Mouse (Mus musculus) cerebellum, adult 2 months (tissue): ENCODE data around the gene Sowahc. TPM values are rescaled to one million over a fixed set of nuclear protein-coding genes. Genes with fewer than 3 reads are reported as not detected.

Experiments used
- DNase-seq, 2 experiments: peaks; one replicate each; pipeline ENCODE4 v3.0.0; 2021
- H3K27ac ChIP-seq: fragments of 200-500 bp; 2 replicates; pipeline ENCODE4 v1.5.1; 2012; ENCODE audit warnings: low read length, control low read depth, inconsistent platforms; ENCODE audit not compliant: insufficient read depth
- H3K27me3 ChIP-seq: fragments of 200-500 bp; 2 replicates; pipeline ENCODE4 v1.6.1; 2012; ENCODE audit warnings: inconsistent platforms, mild to moderate bottlenecking, low read length, moderate library complexity; ENCODE audit not compliant: control insufficient read depth, insufficient read depth
- H3K4me1 ChIP-seq: fragments of 200-500 bp; 2 replicates; pipeline ENCODE4 v1.6.1; 2011; ENCODE audit warnings: low read length; ENCODE audit not compliant: control insufficient read depth, insufficient read depth
- H3K4me3 ChIP-seq: fragments of 200-500 bp; replicated peaks from 2 replicates; pipeline ENCODE3; 2011; ENCODE audit warnings: mild to moderate bottlenecking, low read depth, low read length, control low read depth; ENCODE audit not compliant: insufficient read depth
- CTCF ChIP-seq: fragments of 200-500 bp; IDR thresholded peaks from 2 replicates; pipeline ENCODE4 v1.5.1; 2011; ENCODE audit warnings: low read depth, mild to moderate bottlenecking, control low read depth, low read length, moderate library complexity, borderline replicate concordance; ENCODE audit not compliant: insufficient read depth
- POLR2A ChIP-seq: fragments of 200-500 bp; IDR thresholded peaks from 2 replicates; pipeline ENCODE4 v1.6.1; 2011; ENCODE audit warnings: low read length, control low read depth, borderline replicate concordance; ENCODE audit not compliant: insufficient read depth
- WGBS: fragments of 180-500 bp; shearing (Covaris S2); methylation state at CpG from one replicate; pipeline ENCODE4 v1.1.7; 2018; 5-methylcytosine and 5-hydroxymethylcytosine counted together
- polyA plus RNA-seq: library from polyadenylated mRNA; depleted of rRNA; stranded (reverse); fragments of >200 nt; gene quantifications from 2 replicates; pipeline ENCODE4 v1.2.3, GENCODE M21; 2012; rRNA removed

Sowahc gene
- polyA plus RNA-seq = 5.8 and 6.0 TPM in 2 replicates

GRCm38 (mm10) chr10:59221473-59222270 is at the start of gene Sowahc, which contains the start of gene Sept10:
TSS of gene Sowahc (plus strand) at chr10:59221953.
TSS of gene Sept10 (minus strand) at chr10:59221847.
- WGBS = under 1% methylated on average over 84 of the region's 84 CpGs
- 0 out of 2 replicates have a peak, but pooled peaks cover 3% of the 10 kb centered on the region for H3K4me1 ChIP-seq
- H3K27ac ChIP-seq = peak within 1 kb of the TSS; percentile 58; the same call in 1 of the 2 replicates
- peak within 1 kb of the TSS; percentile 76 for H3K4me3 ChIP-seq
- TF ChIP-seq POLR2A (peak; percentile 81; the same call in 1 of the 2 replicates), CTCF (no peak)
- DNase-seq = peak; percentile 97 to 98
- H3K27me3 ChIP-seq = no peaks in the 10 kb centered on the region

GRCm38 (mm10) chr10:59172539-59172938 is 49.2 kb upstream of the Sowahc start:
- H3K27me3 ChIP-seq = no peaks in the 10 kb centered on the region
- no peak overlapping the region for H3K27ac ChIP-seq
- no peak overlapping the region for H3K4me3 ChIP-seq
- WGBS = 97% methylated on average over 1 of the region's 1 CpGs
- no peaks in the 10 kb centered on the region for H3K4me1 ChIP-seq
- no peak for TF ChIP-seq POLR2A
- TF ChIP-seq CTCF = no peak
- DNase-seq = no peak

GRCm38 (mm10) chr10:59179620-59180019 is 42.1 kb upstream of the Sowahc start:
- Histone ChIP-seq H3K4me1 (no peaks in the 10 kb centered on the region), H3K27ac (no peak overlapping the region), H3K27me3 (no peaks in the 10 kb centered on the region), H3K4me3 (no peak overlapping the region)
- DNase-seq = no peak
- 37% methylated on average over 3 of the region's 3 CpGs for WGBS
- TF ChIP-seq CTCF = no peak
- TF ChIP-seq POLR2A = no peak

GRCm38 (mm10) chr10:59182306-59182705 is 39.4 kb upstream of the Sowahc start:
- no peak overlapping the region for H3K4me3 ChIP-seq
- TF ChIP-seq POLR2A = no peak
- no peak for TF ChIP-seq CTCF
- no peak overlapping the region for H3K27ac ChIP-seq
- no peaks in the 10 kb centered on the region for H3K4me1 ChIP-seq
- H3K27me3 ChIP-seq = no peaks in the 10 kb centered on the region
- WGBS = 45% methylated on average over 3 of the region's 3 CpGs
- DNase-seq = no peak

GRCm38 (mm10) chr10:59194891-59195290 is 26.9 kb upstream of the Sowahc start:
- Histone ChIP-seq H3K4me1 (peaks cover 3% of the 10 kb centered on the region; the same call in 1 of the 2 replicates), H3K27ac (no peak overlapping the region), H3K4me3 (no peak overlapping the region), H3K27me3 (no peaks in the 10 kb centered on the region)
- no peak for DNase-seq
- WGBS = 21% methylated on average over 5 of the region's 5 CpGs
- TF ChIP-seq POLR2A = no peak
- no peak for TF ChIP-seq CTCF

- TF ChIP-seq CTCF = no peak
- TF ChIP-seq POLR2A = no peak
- Histone ChIP-seq H3K4me1 (peaks cover 3% of the 10 kb centered on the region; the same call in 1 of the 2 replicates), H3K27me3 (no peaks in the 10 kb centered on the region), H3K4me3 (no peak overlapping the region), H3K27ac (no peak overlapping the region)
- DNase-seq = no peak
- 81% methylated on average over 3 of the region's 3 CpGs for WGBS
These were observed 25.0 kb upstream of the Sowahc start for GRCm38 (mm10) chr10:59196763-59197162.

- DNase-seq = no peak
- Histone ChIP-seq H3K4me1 (no peaks in the 10 kb centered on the region; the same call in 1 of the 2 replicates), H3K27ac (no peak overlapping the region), H3K4me3 (no peak overlapping the region), H3K27me3 (no peaks in the 10 kb centered on the region)
- TF ChIP-seq CTCF (no peak), POLR2A (no peak)
These were observed 21.7 kb upstream of the Sowahc start for GRCm38 (mm10) chr10:59200011-59200410.
